Mouse (Mus musculus) urinary bladder, postnatal 4 days (tissue): ENCODE data around the gene Alpk1.

Experiments used
- DNase-seq, 2 experiments: peaks; one replicate each; pipeline ENCODE4 v3.0.0; 2021 to 2022; ENCODE audit warnings: low spot score in 2 of 2

Alpk1 gene

GRCm38 (mm10) chr3:127743614-127744365 is 36.5 kb downstream of the Alpk1 start:
- DNase-seq: no peak

- no peak for DNase-seq
These were observed 38.9 kb downstream of the Alpk1 start for GRCm38 (mm10) chr3:127741473-127741872.

- no peak for DNase-seq
These were observed 42.5 kb downstream of the Alpk1 start for GRCm38 (mm10) chr3:127737876-127738275.

GRCm38 (mm10) chr3:127735395-127735794 is 44.9 kb downstream of the Alpk1 start:
- DNase-seq: no peak

GRCm38 (mm10) chr3:127729513-127730137 is 50.7 kb downstream of the Alpk1 start:
- DNase-seq: peak in 1 of 2 experiments; percentile 39

GRCm38 (mm10) chr3:127728851-127729512 is 51.3 kb downstream of the Alpk1 start:
- DNase-seq: no peak

GRCm38 (mm10) chr3:127728046-127728445 is 52.3 kb downstream of the Alpk1 start:
- DNase-seq: no peak

- no peak for DNase-seq
These were observed 59.4 kb downstream of the Alpk1 start for GRCm38 (mm10) chr3:127720948-127721347.

- DNase-seq: no peak
These were observed 60.3 kb downstream of the Alpk1 start for GRCm38 (mm10) chr3:127720050-127720449.

- DNase-seq: no peak
These were observed 60.7 kb downstream of the Alpk1 start for GRCm38 (mm10) chr3:127719601-127720000.

- DNase-seq: no peak
These were observed 63.6 kb downstream of the Alpk1 start for GRCm38 (mm10) chr3:127716759-127717158.

- DNase-seq: no peak
These were observed 67.2 kb downstream of the Alpk1 start for GRCm38 (mm10) chr3:127713112-127713511.

GRCm38 (mm10) chr3:127711536-127711935 is 68.8 kb downstream of the Alpk1 start:
- DNase-seq: no peak

- no peak for DNase-seq
These were observed 73.2 kb downstream of the Alpk1 start for GRCm38 (mm10) chr3:127707089-127707485.

- DNase-seq: no peak
These were observed 73.8 kb downstream of the Alpk1 start for GRCm38 (mm10) chr3:127706445-127707088.

GRCm38 (mm10) chr3:127705515-127706444 is 74.5 kb downstream of the Alpk1 start:
- no peak for DNase-seq

- DNase-seq: no peak
These were observed 75.2 kb downstream of the Alpk1 start for GRCm38 (mm10) chr3:127705139-127705514.

- DNase-seq: no peak
These were observed 79.0 kb downstream of the Alpk1 start for GRCm38 (mm10) chr3:127701196-127701825.

- DNase-seq: no peak
These were observed 81.7 kb downstream of the Alpk1 start for GRCm38 (mm10) chr3:127698636-127699035.

- no peak for DNase-seq
These were observed 83.8 kb downstream of the Alpk1 start for GRCm38 (mm10) chr3:127696541-127696940.
